Mouse (Mus musculus) testis, adult 2 months (tissue): ENCODE results near the gene Gm49387.

Experiments
- CTCF ChIP-seq: fragments of 200-500 bp; IDR thresholded peaks from 2 replicates; pipeline ENCODE4 v1.5.1; 2012; ENCODE audit warnings: low read depth, mild to moderate bottlenecking, inconsistent platforms, low read length, moderate library complexity; ENCODE audit not compliant: control insufficient read depth, insufficient read depth, insufficient replicate concordance
- POLR2A ChIP-seq: fragments of 200-500 bp; IDR thresholded peaks from 2 replicates; pipeline ENCODE4 v1.6.1; 2012; ENCODE audit warnings: low read depth, mild to moderate bottlenecking, inconsistent platforms, low read length, moderate library complexity; ENCODE audit not compliant: control insufficient read depth

DNA sequence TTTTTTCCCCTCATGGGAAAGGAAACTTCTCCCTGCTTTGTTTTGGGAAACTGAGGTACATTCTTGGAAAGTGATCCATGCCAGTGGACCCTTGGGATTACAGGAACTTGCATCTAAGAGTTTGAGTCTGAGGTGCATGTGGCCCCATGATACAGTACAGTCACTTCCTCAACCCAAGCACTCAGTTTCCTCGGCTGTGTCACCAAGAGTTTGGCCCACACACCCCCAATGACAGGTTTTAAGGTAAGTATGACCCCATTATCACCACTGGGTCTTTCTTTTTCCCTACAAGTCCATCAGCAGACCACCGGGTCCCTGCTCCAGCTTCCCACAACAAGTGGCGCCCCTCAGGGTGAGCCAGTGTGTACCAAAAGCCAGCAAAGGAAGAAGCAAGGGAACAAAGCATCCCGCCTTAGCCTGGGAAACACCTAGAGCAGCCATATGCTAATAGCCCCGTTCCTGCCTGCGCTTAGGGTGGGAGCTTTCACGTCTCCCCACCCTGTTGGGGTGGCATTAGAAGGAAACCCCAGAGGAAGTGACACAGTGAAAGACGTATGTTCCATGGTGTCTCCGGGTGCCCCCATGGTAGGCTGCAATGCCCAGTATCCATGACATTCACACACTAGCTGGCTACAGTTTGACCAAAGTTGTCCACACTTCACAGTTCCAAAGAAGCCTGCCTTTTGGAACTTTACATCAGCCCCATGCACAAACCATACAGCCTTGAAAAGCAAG, 84.0 kb downstream of the Gm49387 start:
- TF ChIP-seq CTCF: no peak
- no peak for TF ChIP-seq POLR2A
